Mouse (Mus musculus): ENCODE measurements around the gene Ppp2r5c.
A peak's percentile ranks its signal among the peaks of the same experiment; 100 is the strongest.

Ppp2r5c gene

DNA sequence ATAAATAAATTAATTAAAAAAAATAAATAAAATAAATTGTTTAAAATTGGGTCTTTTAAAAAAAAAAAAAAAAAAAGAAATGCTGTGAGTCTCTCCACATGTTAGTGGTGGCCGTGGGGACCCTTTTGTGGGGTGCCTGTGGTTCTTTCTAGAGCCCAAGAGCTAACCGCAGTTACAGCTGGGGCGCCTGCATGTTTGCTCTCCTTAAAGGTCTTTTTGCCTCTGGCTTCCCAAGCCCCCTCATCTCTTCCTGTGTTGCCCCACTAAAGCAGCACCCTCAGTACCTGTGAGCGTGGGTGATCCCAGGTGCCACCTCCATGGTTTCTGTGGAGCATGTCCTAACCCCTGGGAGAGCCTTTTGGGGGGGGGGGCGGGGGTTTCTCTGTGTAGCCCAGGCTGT lies 45.5 kb downstream of the Ppp2r5c start:
- DNase-seq = no peak

DNA sequence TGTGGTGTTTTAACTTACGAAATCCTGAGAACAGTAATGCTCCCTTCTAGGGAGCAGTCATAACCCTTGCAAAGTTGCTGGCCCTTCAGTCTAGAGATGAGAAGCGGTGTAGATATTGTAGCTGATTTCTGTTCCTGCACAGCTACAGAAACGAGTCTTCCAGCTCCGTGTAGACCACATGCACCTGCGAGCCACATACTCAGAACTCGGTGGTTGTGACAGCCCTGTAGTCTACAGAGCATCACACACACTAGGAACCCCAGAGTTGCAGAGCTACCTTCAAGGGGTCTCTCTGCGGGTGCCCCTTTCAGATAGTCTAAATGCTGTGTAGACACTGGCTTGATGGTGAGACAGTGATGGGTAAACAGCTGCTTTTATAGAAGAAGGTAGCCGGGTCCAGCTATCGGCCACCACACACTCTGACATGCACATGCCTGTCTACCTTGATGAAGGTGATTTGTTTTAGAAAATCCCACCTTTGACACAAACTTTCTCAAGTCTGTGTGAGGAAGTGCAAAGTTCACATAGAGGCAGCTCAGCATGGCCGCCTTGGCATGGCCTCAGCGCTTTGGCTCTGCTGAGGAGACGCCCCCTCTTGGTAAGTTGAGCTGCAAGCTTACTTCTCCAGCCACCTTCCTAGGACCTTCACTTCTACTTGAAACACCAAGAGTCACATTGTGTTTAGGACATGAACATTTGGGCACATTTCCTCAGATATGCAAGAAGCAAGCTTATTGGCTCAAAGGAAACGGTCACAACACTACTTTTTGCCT lies 46.9 kb downstream of the Ppp2r5c start:
- DNase-seq = no peak

DNA sequence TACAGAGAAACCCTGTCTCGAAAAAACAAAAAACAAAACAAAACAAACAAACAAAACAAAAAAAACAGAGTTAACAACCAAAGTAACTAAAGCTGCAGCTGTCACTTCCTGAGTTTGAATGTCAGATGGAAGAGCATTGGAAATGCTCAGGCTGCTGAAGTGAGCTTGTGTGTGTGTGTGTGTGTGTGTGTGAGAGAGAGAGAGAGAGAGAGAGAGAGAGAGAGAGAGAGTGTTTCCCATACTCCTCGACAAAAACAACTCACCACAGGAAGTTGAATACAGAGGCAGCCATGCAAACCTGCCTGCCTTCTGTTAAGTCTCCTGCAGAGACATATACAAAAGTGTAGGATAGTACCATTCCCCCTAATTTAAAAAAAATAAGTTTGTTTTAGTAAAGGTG lies 47.9 kb downstream of the Ppp2r5c start:
- DNase-seq = no peak

DNA sequence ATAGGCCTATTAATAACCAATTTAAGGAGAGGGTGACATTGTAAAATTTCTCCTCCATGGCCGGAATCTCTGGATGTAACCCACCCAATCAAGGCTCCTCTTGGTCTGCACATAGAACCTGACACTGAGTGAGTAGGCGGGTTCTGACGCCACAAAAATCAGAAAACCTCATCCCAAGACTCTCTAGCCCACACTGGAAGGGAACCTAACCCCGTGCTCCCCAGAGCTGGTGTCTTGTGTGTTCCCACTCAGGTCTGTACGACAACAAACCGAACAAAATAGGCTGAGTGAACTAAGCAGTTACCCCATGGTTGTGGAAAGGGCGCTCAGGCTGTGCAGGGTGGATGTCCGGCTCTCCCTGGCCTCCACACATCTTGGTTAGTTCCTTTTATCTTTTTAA lies 48.3 kb downstream of the Ppp2r5c start:
- DNase-seq = no peak

DNA sequence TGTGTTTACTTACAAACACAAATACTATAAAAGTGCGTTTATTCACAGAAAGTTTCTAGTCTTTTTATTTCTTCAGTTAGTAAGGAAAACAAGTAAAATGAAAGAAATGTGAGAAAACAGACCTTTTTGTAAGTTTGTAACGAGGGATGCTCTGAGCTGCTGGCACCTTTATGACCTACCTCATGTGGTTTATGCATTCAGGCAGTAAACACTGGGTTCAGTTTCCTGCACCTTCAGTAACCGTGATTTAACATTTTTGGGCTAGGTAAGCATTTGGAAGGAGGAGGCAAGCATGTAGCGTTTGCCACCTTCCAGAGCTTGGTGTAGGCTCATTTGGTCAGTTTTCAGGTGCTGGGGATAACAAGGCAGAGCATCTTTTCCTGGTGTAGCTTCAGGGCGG lies 49.1 kb downstream of the Ppp2r5c start:
- DNase-seq = no peak

DNA sequence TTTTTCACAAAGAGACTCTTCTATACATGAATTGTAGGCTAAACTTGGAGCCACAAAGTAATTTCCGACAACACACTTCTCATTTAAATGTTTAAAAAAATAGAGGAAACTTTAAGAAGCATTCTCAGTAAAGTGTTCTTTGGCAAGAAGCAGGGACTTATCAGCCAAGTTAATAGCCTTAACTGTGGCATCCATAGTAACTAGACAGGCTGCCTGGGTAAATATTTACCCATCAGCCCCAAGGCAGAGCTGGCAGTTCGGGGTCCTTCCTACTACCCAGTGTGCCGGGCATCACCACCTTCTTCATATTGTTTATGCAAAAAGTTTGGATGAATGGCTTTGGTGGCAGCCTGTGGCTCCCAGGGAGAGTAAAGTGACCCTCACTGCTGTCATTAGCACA lies 50.1 kb downstream of the Ppp2r5c start:
- no peak for DNase-seq

DNA sequence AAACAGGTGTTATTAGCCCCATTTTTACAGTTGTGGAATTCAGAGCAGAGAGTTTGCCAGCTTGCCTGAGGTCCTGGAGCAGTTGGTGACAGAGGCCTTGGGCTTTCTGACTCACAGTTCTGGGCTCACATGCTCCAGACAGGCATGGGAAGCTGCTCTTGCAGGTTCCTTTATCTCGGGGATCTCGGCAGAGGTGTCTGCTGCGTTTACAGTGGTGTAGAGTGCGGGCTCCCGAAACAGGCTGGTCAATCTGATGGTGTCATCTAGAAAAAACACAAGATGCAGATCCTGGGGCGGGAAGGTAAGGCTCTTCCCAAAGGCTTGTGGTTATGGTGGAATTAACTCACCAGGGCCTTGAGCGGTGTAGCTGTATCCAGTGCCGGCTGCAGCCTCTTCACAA lies 50.6 kb downstream of the Ppp2r5c start:
- DNase-seq = no peak

DNA sequence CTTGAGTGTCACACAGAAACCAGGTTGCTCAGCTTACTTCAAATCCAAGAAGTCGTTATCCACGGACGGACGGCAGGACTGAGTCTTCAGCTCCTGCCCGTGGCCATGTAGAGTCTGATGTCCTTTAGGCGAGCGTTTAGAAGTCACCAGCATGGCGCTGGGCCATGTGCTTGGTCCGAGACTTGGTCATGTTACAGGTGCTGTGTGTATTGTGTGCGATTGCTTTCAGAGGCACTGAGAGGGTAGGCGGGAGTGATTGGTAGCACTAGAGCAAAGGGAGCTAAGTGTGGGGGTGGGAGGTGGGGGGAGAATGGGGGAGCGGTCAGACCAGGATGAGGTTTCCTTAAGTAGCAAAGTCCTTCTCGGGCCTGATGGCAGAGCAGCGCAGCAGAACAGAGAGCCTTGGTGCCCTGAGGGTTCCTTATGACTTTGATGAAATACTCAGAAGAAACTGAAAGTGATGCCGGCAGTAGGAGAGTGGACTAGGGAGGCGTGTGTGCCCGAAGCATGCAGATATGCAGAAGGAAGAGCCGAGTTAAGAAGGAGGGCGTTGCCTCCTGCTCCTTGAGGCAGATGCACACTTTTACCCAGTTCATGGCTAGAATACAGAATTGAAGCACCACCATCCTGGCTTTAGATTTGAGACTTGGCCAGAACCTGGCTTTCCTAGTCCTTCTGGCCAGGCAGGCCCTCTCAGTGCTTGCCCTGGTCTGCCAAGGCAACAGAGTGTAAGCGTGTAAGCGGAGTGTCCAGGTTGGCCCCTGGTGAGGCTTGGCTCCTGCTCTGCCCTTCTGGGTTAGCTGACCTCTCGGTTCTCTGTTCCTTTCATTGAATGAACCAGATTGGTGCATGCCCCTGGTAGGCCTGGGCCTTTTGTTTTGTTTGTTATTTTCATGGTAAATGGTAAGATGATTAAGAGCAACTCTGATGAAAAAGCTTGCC lies 51.6 kb downstream of the Ppp2r5c start:
- DNase-seq = peak; percentile 81

DNA sequence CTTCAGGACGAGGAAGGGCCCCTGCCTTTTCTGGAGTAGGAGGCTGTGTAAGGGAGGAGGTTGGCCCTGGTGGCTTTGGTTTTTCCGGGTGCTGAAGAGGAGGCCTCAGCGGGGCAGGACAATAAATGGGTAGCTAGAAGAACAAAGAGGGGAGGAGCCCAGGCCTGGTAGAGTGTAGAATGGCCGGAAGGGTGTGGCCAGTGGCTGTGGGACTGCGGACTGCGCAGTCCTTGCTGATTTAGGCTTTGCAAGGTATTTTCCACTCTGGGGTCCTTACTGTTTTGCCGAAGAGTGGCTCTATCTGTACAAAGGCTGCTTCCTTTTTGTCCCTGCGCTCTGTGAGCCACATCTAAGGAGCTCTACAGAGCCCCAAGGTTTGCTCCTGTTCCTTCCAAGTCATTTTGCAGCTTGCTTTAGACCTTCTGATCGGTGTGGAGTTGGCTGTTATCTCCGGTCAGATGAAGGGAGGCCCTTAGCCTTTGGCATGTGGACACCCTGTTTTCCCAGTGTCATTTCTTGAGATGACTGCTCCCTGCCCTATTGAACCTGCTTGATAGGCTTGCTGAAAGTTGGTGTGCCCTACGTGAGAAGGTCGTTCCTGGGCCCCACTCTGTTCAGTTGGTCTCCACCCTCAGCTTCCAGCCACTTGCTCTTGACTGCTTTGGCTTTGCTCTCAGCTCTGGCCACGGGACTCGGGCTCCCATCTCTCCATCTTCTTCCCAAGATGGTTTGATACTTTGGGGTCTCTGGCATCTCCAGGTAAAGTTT lies 52.5 kb downstream of the Ppp2r5c start:
- no peak for DNase-seq

DNA sequence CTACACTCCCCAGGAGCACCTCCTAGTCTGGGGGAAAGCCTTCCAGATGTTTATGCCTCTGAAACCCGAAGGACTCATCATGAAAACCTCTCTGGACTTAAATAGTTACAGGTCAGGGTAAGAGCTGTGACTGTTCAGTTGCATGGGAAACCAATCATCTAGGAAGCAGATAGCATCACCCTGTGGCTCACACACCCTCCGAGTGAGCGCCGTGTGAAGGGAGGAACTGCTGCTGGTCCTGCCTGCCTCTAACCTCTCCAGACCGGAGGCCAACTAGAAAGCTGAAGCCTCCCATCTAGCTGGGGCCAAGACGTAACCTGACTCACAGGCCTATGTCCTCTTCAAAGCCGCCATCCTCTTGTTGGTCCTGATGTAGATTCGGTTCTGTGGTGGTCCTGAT lies 53.2 kb downstream of the Ppp2r5c start:
- DNase-seq = no peak

DNA sequence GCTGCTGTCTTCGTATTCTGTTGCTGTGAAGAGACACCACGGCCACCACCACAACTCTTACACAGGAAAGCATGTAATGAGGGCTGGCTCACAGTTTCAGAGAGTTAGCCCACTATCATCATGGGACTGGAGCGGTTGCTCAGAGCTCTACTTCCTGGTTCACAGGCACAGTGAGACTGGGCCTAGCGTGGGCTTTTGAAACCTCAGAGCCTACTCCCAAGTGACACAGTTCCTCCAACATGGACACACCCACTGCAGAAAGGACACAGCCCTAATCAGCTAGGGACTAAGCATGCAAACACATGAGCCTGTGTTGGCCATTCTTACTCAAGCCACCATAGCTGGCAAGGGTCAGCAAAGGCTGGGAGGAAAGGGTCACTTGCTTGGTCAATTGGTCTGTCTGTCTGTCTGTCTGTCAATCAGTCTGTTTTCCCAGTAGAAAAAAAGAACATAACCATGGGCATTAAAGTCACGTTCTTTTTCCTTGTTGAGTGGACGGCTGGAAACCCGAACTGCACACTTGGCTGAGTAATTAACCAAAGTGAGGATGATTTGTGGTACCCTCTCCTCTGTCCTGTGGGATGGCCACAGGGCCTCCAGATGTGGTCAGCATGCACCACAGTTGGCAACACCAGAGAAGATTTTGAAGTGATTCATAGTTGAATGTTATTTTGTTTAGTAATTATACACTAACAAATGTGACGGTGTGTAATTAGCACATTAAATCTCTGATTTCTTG lies 56.7 kb downstream of the Ppp2r5c start:
- no peak for DNase-seq

DNA sequence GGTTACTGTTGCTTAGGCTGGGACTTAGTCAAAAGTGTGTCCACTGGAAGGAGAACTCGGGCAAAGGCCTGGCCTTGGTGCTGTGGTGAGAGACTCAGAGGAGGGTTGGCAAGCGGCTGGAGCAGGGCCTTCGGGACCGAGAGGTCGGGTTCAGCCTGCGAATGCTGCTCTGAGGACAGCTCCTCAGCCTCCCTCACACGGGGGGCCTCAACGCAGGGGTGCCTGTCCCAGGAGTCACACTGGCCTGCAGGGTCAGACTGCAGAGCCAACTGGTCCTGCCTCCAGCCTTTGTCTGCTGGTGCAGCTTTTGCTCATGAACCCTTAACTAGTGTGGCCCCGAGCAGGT lies 57.2 kb downstream of the Ppp2r5c start:
- no peak for DNase-seq

DNA sequence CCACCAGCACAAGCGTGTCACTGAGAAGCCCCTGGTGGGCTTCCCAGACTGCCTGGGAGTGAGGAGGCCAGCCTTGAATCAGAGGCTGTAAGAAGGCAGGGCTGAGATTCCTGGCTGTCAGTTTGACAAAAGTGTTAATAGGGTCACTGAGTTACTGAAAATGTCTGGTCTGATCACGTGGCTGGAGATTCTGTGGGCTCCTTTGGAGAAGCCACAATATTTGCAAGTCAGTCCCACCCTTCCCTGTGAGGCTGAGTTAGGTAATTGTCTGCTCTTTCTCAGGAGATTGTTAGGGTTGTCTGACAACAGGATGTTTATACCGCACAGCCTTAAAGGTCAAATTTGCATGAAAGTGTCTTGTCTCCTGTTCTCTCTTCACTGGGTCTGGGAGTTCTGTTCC lies 57.9 kb downstream of the Ppp2r5c start:
- no peak for DNase-seq

DNA sequence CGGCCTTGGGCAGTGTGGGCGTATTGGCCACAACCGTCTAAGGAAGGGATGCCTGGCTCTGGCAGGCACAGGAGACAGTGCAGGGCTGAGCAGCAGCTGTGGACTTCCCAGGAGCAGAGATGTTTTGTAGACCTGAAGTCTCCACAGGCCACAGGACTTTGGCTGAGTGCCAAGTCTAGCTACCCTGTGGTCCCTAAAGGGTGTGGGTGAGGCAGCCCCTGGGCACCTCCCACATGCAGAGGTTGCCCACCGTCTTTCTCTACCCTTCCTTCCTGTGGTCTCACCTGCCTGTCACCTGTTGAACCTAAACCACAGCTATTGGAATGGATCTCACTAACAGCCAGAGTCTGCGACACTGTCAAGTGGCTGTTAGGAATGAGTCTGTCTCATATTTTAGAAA lies 59.1 kb downstream of the Ppp2r5c start:
- DNase-seq = no peak

DNA sequence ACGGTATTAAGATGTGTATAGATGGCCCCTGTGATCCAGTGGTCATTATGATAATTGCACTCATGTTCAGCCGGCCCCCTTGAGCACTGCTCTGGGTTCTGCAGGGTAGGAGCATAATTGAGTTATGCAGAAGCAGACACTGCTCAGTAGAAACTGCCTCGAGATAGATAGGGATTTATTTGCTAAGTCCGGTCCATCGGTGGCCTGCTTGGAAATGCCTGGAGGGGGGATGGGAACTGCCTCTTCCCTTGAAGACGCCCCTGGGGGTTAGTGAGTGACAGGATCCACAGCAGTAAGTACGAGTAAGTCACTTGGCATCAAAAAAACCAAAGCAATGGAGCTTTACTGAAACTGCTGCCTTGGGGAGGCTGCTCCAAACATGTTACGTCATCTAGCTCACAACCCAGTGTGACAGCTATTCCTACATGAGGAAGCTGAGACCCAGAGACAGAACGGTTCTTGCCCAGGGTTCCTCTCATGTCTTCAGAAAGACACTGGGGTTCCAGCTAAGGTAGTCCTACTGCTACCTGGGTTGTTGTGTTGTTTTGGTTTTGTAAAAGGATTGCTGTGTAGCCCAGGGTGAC lies 60.9 kb downstream of the Ppp2r5c start:
- DNase-seq = no peak

DNA sequence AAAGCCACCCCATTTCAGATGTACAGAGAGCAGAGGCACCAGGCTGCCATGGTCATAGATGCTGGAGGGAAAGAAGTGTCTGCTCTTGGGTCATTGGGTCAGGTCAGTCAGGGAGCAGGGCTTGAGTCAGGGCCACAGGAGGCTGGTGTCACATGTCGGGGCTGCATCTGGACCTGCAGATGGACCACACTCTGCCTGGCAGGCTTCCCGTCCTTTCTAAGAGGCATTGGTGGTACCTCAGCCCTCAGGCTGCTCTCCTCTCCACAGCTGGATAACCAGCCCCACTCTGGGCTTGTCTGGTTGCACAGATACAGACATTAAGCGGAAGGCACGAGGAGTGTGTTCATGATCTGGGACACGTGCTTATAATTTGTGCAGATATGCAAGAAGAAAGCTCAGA lies 61.8 kb downstream of the Ppp2r5c start:
- DNase-seq = no peak

DNA sequence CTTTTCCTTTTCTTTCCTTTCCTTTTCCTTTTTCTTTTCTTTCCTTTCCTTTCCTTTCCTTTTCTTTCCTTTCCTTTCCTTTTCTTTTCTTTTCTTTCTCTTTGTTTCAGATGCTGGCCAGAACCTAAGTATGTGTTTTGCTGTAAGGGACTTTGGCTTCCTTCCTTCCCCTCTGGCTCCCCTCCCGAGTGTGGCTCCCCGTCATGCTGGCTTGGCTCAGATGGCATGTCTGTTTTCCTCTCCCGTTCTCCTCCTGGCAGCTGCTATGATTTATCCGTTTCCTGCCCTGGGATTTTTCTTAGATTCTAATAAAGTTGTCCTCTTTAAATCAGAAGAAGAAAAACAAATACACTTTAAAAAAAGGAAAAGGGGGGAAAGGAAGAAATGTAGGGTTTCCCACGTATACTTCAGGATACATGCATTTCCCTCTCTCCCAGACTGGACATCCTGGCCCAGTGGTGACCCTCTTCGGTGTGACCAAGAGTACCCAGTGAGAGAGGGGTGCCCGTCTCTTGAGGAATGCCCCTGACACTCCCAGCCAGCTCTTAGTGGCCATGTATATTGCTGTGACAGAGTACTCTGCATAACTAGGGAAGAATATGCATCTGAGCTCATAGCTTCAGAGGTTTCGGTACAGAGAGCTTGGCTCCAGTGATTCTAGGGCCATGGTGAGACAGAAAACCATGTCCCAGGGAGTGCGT lies 63.4 kb downstream of the Ppp2r5c start:
- peak; percentile 86 for DNase-seq

DNA sequence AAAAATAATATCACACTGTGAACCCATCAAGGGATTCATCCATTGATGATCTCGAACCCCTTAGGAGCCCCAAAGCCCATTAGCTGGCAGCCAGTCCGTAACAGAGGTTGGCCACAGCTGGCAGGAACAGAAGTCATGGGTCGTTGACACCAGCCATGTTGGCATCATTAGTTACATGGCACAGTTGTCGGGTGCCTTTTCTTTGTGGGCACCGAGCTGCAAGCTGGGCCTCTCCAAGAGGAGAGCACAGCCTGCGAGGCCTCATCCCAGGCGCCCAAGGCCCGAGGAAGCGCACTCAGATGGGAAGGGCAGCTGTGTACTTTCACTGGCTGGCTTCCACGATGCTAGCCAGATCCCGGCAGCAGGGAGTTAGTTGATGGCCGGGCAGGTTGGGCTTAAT lies 64.3 kb downstream of the Ppp2r5c start:
- no peak for DNase-seq

DNA sequence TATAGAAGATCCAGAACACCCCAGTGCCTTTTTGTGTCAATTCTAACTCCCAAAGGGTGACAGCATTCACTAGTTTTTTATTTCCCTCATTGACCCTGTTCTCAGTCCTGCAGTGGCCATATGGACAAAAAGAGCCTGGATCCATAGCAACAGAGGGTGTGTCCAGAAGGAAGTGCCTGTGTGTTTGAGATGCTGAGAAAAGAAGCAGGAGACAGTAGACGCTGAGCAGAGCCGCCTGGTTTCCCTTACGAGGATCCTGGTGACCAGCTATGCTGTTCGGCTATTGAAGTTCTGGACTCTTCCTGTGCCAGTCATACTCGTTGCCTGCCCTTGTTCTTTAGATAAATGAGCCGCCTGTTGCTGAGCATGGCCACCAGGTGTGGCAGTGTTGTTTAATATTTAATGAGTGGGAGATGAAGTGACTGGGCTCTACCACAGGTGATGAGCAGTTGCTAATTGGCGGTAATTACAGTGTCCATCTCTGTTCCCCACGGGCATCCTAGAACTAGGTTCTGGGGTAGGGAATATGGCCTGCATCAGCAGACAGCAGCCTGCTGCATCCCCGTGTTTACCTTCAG lies 65.0 kb downstream of the Ppp2r5c start:
- peak; percentile 25 for DNase-seq

DNA sequence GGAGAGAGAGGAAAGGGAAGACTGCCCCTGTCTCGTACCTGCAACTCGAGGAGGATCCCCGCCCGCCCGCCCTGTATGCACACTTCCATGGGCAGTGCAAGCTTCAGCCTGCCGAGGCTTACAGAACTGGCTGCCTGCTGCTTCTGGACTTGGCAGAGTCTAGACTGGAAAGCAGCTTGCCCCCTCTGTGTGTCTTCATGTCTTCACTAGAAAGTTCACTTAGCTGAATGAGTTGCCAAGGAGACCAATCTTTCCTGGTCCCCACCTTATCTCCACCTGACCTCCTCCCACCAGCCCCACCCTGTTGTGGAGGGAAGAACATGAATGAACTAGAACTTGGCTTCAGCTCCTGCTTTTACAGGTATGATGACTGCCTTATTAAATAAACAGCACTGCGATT lies 66.0 kb downstream of the Ppp2r5c start:
- peak; percentile 27 for DNase-seq

DNA sequence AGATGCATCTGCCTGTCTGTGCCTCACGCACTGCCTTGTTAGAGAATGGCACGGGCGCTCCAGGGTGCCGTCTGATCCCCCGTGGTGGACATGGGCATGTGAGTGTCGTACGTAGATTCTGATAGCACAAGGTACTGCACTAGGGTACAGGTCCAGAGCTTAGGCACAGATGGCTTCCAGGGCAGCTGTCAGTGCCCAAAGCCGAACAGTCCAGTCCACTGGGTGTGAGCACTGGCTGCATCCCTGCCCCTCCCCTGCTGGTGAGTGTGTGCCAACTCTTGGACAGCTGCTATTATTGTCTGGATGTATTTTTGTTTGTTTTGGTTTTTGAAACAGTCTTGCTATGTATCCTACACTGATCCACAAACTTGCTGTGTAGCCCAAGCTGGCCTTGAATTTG lies 68.8 kb downstream of the Ppp2r5c start:
- DNase-seq = no peak
